Mouse (Mus musculus) limb, embryonic 10.5 days (tissue): ENCODE results near the gene Prss2. TPM values are rescaled to one million over a fixed set of nuclear protein-coding genes. Genes with fewer than 3 reads are reported as not detected.

Experiments
- DNase-seq: peaks from one replicate; pipeline ENCODE4 v3.0.0-alpha.2; 2017; ENCODE audit warnings: low spot score
- H3K27ac ChIP-seq: fragments of 300-500 bp; sonication (generic); 2 replicates; pipeline ENCODE4 v1.5.1; 2016; ENCODE audit warnings: mild to moderate bottlenecking
- H3K27me3 ChIP-seq: fragments of 300-500 bp; sonication (generic); 2 replicates; pipeline ENCODE4 v1.6.1; 2016; ENCODE audit warnings: low read depth, mild to moderate bottlenecking; ENCODE audit not compliant: poor library complexity, severe bottlenecking
- H3K36me3 ChIP-seq: fragments of 300-500 bp; sonication (generic); 2 replicates; pipeline ENCODE4 v1.6.1; 2016; ENCODE audit warnings: mild to moderate bottlenecking, moderate library complexity
- H3K4me1 ChIP-seq: fragments of 300-500 bp; sonication (generic); 2 replicates; pipeline ENCODE4 v1.6.1; 2016
- H3K4me3 ChIP-seq: fragments of 300-500 bp; sonication (generic); 2 replicates; pipeline ENCODE4 v1.5.1; 2016; ENCODE audit warnings: mild to moderate bottlenecking, moderate library complexity
- H3K9me3 ChIP-seq: fragments of 300-500 bp; sonication (generic); replicated peaks from 2 replicates; pipeline ENCODE4 v1.6.1; 2016; ENCODE audit warnings: mild to moderate bottlenecking
- WGBS: fragments of 180-500 bp; shearing (Covaris S2); methylation state at CpG from one replicate; pipeline ENCODE4 v1.1.7; 2016; 5-methylcytosine and 5-hydroxymethylcytosine counted together
- polyA plus RNA-seq: library from polyadenylated mRNA; unstranded; fragments of >200 nt; fragmentation: Nextera tagmentation; extraction: Ambion mirVana; gene quantifications from 2 replicates; pipeline ENCODE4 v1.2.1, GENCODE M21; 2016

The Prss2 gene
- polyA plus RNA-seq, 1 experiment from 2014 or later = not detected

- no peaks in the 10 kb centered on the region for H3K9me3 ChIP-seq
- peak overlapping the region; percentile 38 for H3K4me3 ChIP-seq
- DNase-seq = no peak
- no peaks in the 10 kb centered on the region for H3K36me3 ChIP-seq
- 15% methylated on average over 3 of the region's 3 CpGs for WGBS
- H3K27me3 ChIP-seq = peaks cover 31% of the 10 kb centered on the region
- peaks cover 7% of the 10 kb centered on the region; the same call in 1 of the 2 replicates for H3K4me1 ChIP-seq
- no peak overlapping the region for H3K27ac ChIP-seq
Observed at GRCm38 (mm10) chr6:41542983-41543382, 21.4 kb downstream of the Prss2 start.

DNA sequence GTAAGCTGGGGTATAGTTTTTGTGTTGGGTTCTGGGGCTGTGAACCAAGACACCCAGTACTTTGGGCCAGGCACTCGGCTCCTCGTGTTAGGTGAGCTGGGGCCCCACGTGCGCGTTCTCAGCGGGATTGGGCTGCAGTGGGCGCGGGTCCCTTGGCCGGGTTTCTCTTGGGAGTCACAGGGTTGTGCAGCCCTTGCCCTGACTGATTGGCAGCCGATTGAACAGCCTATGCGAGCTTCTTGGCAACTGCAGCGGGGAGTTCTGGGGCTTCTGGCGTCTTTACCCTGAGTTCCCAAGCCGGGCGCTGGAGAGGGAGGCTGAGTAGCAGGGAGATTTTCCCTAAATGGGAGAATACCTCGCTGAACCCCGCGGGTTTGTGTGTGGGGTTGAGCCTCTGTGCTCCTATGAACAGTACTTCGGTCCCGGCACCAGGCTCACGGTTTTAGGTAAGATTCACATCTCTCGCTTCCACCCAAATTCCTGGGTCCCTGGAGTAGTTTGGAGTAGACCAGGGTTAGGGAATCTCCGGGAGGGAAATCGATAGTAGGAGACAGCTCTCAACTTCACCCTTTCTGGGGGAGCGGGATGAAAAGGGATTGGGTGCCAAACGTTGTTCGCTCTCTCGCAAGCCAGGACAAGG is 21.9 kb downstream of the Prss2 start:
- H3K4me1 ChIP-seq = peaks cover 7% of the 10 kb centered on the region; the same call in 1 of the 2 replicates
- H3K4me3 ChIP-seq = peak overlapping the region; percentile 38
- no peaks in the 10 kb centered on the region for H3K9me3 ChIP-seq
- no peaks in the 10 kb centered on the region for H3K36me3 ChIP-seq
- no peak overlapping the region for H3K27ac ChIP-seq
- WGBS = 5% methylated on average over 28 of the region's 28 CpGs
- DNase-seq = peak; percentile 37
- peaks cover 31% of the 10 kb centered on the region for H3K27me3 ChIP-seq

GRCm38 (mm10) chr6:41544381-41544924 is 22.9 kb downstream of the Prss2 start:
- 88% methylated on average over 5 of the region's 5 CpGs for WGBS
- Histone ChIP-seq H3K9me3 (no peaks in the 10 kb centered on the region), H3K4me3 (no peak overlapping the region), H3K4me1 (peaks cover 7% of the 10 kb centered on the region; the same call in 1 of the 2 replicates), H3K27me3 (peaks cover 31% of the 10 kb centered on the region), H3K36me3 (no peaks in the 10 kb centered on the region), H3K27ac (no peak overlapping the region)
- DNase-seq = no peak

DNA sequence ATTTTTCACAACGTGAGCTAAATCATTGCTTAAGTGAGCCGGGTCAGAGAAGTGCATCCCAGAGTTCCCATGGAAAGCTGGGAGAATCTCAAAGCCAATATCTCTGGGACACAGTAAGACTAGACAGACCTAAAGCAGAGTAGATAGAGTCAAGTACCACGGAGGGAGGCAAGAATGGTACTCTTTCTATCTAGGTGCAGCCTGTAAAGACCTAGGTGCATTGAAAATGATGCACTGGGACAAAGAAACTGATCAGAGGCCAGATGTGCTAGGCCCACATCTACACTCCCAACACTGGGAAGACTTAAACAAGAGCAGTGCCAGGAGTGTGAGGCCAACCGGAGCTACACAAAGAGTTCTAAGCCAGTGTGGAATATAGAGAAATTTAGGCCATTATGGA is 23.7 kb downstream of the Prss2 start:
- Histone ChIP-seq H3K4me3 (no peak overlapping the region), H3K27me3 (peaks cover 31% of the 10 kb centered on the region), H3K27ac (no peak overlapping the region), H3K4me1 (peaks cover 7% of the 10 kb centered on the region; the same call in 1 of the 2 replicates), H3K9me3 (no peaks in the 10 kb centered on the region), H3K36me3 (no peaks in the 10 kb centered on the region)
- 93% methylated on average over 4 of the region's 4 CpGs for whole genome bisulfite sequencing
- no peak for DNase-seq

DNA sequence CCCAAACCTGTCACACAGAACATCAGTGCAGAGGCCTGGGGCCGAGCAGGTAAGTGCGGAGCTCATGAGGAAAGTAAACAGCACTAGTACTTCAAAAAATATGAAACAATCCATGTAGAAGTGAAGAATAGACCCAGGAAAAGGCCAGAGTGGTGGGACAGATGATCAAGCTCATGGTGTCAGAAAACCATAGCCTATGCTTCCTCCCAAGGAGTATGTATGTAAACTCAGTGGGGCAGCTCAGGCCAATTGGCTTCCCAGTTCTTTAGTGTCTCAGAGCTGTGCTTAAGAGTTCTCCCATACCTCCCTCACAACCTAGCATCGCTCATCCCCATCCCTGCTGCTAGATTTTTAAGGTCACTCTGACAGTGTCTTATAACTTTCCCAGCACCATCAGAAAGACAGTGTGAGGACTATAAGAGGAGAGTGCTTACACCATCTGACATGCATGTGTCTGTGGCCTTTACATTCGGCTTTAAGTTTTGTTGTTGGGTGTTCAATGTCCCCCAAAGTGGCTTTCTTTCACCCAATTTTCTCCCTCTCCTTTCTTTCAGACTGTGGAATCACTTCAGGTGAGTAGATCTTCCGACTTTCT is 25.6 kb downstream of the Prss2 start:
- Histone ChIP-seq H3K27me3 (peaks cover 29% of the 10 kb centered on the region), H3K9me3 (no peaks in the 10 kb centered on the region), H3K36me3 (no peaks in the 10 kb centered on the region), H3K4me1 (peaks cover 7% of the 10 kb centered on the region; the same call in 1 of the 2 replicates), H3K4me3 (no peak overlapping the region), H3K27ac (no peak overlapping the region)
- 91% methylated on average over 5 of the region's 5 CpGs for WGBS
- DNase-seq = no peak

GRCm38 (mm10) chr6:41548286-41548685 is 26.7 kb downstream of the Prss2 start:
- Histone ChIP-seq H3K27ac (no peak overlapping the region), H3K36me3 (no peaks in the 10 kb centered on the region), H3K27me3 (peaks cover 18% of the 10 kb centered on the region; the same call in 1 of the 2 replicates), H3K4me3 (no peak overlapping the region), H3K9me3 (no peaks in the 10 kb centered on the region), H3K4me1 (peaks cover 5% of the 10 kb centered on the region; the same call in 1 of the 2 replicates)
- WGBS = 76% methylated on average over 1 of the region's 1 CpGs
- no peak for DNase-seq

GRCm38 (mm10) chr6:41553356-41554010 is 31.9 kb downstream of the Prss2 start:
- H3K36me3 ChIP-seq = no peaks in the 10 kb centered on the region
- no peak overlapping the region for H3K27ac ChIP-seq
- H3K4me3 ChIP-seq = no peak overlapping the region
- no peaks in the 10 kb centered on the region for H3K9me3 ChIP-seq
- WGBS = 94% methylated on average over 5 of the region's 5 CpGs
- DNase-seq = no peak
- H3K4me1 ChIP-seq = no peaks in the 10 kb centered on the region
- H3K27me3 ChIP-seq = no peaks in the 10 kb centered on the region

DNA sequence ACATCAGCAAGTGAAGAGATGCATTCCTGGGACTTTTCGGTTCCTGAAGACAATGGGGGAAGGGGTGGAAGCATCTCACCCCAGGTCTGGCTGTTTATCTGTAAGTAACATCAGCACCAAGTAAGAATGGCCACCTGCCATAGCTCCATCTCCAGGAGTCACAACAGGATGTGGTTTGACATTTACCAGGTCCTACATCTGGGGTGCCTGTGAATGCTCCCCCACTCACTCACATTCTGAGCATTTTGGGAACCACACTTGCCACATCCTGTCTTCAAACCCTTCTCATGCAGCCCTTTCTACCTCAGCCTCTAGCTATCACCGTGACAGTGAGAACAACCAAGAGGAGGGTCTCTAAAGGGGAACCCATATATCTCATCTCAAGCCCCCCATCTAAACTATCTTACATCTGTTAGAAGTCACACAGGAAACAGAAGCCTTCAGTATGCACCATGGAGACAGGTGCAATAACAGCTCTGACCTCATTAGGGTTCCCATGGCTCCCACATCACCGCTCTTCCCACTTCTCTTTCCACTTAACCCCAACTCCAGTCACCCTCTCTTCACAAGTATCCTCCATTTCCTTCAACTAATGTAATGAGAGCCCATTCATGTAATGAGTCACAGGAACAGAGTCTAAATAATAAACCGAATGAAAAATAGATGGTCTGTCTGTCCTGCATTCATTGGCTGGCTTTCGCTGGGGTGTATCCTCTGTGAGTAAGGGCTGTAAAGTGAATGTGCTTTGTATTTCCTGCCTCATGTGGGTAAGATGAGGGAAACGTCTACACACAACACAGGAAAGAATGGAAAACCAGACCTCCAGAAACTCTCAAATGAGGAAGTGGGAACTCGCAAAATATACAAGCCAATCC is 32.9 kb downstream of the Prss2 start:
- WGBS = 79% methylated on average over 7 of the region's 7 CpGs

DNA sequence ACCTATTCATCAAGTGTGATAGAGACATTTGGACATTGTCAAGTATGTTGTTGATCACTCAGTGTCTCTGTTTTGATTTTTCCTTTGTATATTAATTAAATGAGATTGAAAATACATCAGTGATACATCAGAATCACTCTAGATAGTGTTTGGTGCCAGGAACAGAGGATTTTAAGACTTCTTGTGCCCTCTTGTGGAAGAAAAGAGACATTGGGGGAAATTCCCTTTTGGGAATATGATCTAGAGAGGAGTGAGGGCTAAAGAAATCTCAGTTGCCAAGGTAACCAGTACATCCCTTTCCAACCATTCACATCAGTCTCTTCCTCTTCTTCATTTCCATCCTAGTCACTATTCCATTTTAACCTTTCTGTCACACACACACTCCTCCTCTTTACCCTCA is 34.8 kb downstream of the Prss2 start:
- H3K4me1 ChIP-seq = no peaks in the 10 kb centered on the region
- H3K4me3 ChIP-seq = no peak overlapping the region
- H3K9me3 ChIP-seq = no peaks in the 10 kb centered on the region
- H3K36me3 ChIP-seq = no peaks in the 10 kb centered on the region
- no peak for DNase-seq
- no peak overlapping the region for H3K27ac ChIP-seq
- H3K27me3 ChIP-seq = no peaks in the 10 kb centered on the region

More for the DNA sequence above, 32.9 kb downstream of the Prss2 start:
- DNase-seq = no peak
- Histone ChIP-seq H3K4me3 (no peak overlapping the region), H3K27ac (no peak overlapping the region), H3K36me3 (no peaks in the 10 kb centered on the region), H3K9me3 (no peaks in the 10 kb centered on the region), H3K4me1 (no peaks in the 10 kb centered on the region), H3K27me3 (no peaks in the 10 kb centered on the region)

GRCm38 (mm10) chr6:41557468-41557867 is 35.9 kb downstream of the Prss2 start:
- no peak overlapping the region for H3K27ac ChIP-seq
- no peak for DNase-seq
- WGBS = 82% methylated on average over 5 of the region's 5 CpGs
- H3K36me3 ChIP-seq = no peaks in the 10 kb centered on the region
- H3K4me1 ChIP-seq = no peaks in the 10 kb centered on the region
- H3K4me3 ChIP-seq = no peak overlapping the region
- H3K9me3 ChIP-seq = no peaks in the 10 kb centered on the region
- no peaks in the 10 kb centered on the region for H3K27me3 ChIP-seq

GRCm38 (mm10) chr6:41558271-41558670 is 36.7 kb downstream of the Prss2 start:
- H3K4me3 ChIP-seq = no peak overlapping the region
- WGBS = 52% methylated on average over 2 of the region's 2 CpGs
- H3K27me3 ChIP-seq = no peaks in the 10 kb centered on the region
- no peaks in the 10 kb centered on the region for H3K9me3 ChIP-seq
- H3K27ac ChIP-seq = no peak overlapping the region
- no peak for DNase-seq
- no peaks in the 10 kb centered on the region for H3K4me1 ChIP-seq
- no peaks in the 10 kb centered on the region for H3K36me3 ChIP-seq

DNA sequence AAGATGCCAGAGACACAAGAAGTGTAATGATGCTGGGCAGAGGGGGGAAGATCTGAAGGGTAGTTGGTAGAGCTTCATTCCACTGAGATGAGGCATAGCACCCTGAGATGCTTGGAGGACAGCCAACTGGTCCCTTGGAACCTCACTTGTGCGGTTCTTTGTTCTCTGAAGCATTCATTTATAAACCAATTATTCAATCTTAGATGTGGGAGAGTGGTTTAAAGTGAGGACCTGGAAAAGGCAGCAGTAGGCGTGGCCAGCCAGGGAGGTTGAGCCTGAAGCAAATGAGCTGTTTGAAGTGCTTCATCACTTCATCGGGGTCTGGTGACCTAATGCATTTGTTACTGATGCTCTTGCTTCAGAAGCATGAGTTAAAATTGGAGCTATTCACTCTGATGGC is 37.7 kb downstream of the Prss2 start:
- 56% methylated on average over 3 of the region's 3 CpGs for WGBS
- H3K27me3 ChIP-seq = no peaks in the 10 kb centered on the region
- H3K27ac ChIP-seq = no peak overlapping the region
- H3K4me3 ChIP-seq = no peak overlapping the region
- H3K9me3 ChIP-seq = no peaks in the 10 kb centered on the region
- no peaks in the 10 kb centered on the region for H3K36me3 ChIP-seq
- DNase-seq = no peak
- no peaks in the 10 kb centered on the region for H3K4me1 ChIP-seq
